Mouse (Mus musculus) embryonic facial prominence, embryonic 12.5 days (tissue): Measurements from ENCODE around the gene Myo6. TPM values are rescaled to one million over a fixed set of nuclear protein-coding genes. Genes with fewer than 3 reads are reported as not detected.

Experiments
- ATAC-seq: fragments of 200-750 bp; cut with Nextera tagmentation; 2 replicates; pipeline ENCODE4 v1.8.0; 2017; ENCODE audit not compliant: insufficient number of reproducible peaks, insufficient read depth, low FRiP score, low TSS enrichment
- H3K27ac ChIP-seq: fragments of 300-500 bp; sonication (generic); 2 replicates; pipeline ENCODE4 v1.5.1; 2016; ENCODE audit warnings: mild to moderate bottlenecking
- H3K27me3 ChIP-seq: fragments of 300-500 bp; sonication (generic); 2 replicates; pipeline ENCODE4 v1.6.1; 2016; ENCODE audit warnings: mild to moderate bottlenecking, moderate library complexity
- H3K36me3 ChIP-seq: fragments of 300-500 bp; sonication (generic); 2 replicates; pipeline ENCODE4 v1.6.1; 2016; ENCODE audit warnings: mild to moderate bottlenecking
- H3K4me1 ChIP-seq: fragments of 300-500 bp; sonication (generic); 2 replicates; pipeline ENCODE4 v1.6.1; 2016
- H3K4me2 ChIP-seq: fragments of 300-500 bp; sonication (generic); replicated peaks from 2 replicates; pipeline ENCODE4 v1.6.1; 2016; ENCODE audit warnings: mild to moderate bottlenecking, moderate library complexity
- H3K4me3 ChIP-seq: fragments of 300-500 bp; sonication (generic); 2 replicates; pipeline ENCODE4 v1.5.1; 2016; ENCODE audit warnings: mild to moderate bottlenecking
- H3K9ac ChIP-seq: fragments of 300-500 bp; sonication (generic); 2 replicates; pipeline ENCODE4 v1.6.1; 2016; ENCODE audit warnings: mild to moderate bottlenecking, moderate library complexity
- H3K9me3 ChIP-seq: fragments of 300-500 bp; sonication (generic); 2 replicates; pipeline ENCODE4 v1.6.1; 2016; ENCODE audit warnings: mild to moderate bottlenecking, moderate library complexity
- WGBS: fragments of 180-500 bp; shearing (Covaris S2); methylation state at CpG from one replicate; pipeline ENCODE4 v1.1.7; 2016; 5-methylcytosine and 5-hydroxymethylcytosine counted together
- polyA plus RNA-seq: library from polyadenylated mRNA; unstranded; fragments of >200 nt; fragmentation: Nextera tagmentation; extraction: Ambion mirVana; gene quantifications from 2 replicates; pipeline ENCODE4 v1.2.1, GENCODE M21; 2016

Gene Myo6
- polyA plus RNA-seq, 1 experiment from 2014 or later, result 15.0 TPM

GRCm38 (mm10) chr9:80344451-80345000, 179.7 kb downstream of the Myo6 start:
- no peak overlapping the region for H3K9ac ChIP-seq
- 89% methylated on average over 6 of the region's 6 CpGs for WGBS
- no peaks in the 10 kb centered on the region for H3K4me1 ChIP-seq
- H3K27me3 ChIP-seq, result no peaks in the 10 kb centered on the region
- no peak for ATAC-seq
- H3K27ac ChIP-seq, result no peak overlapping the region
- H3K4me2 ChIP-seq, result no peak overlapping the region
- no peaks in the 10 kb centered on the region for H3K9me3 ChIP-seq
- H3K4me3 ChIP-seq, result no peak overlapping the region
- H3K36me3 ChIP-seq, result no peaks in the 10 kb centered on the region

- H3K4me3 ChIP-seq, result no peak overlapping the region
- no peak for ATAC-seq
- H3K9me3 ChIP-seq, result no peaks in the 10 kb centered on the region
- peak overlapping the region; percentile 31 for H3K4me2 ChIP-seq
- H3K9ac ChIP-seq, result no peak overlapping the region
- no peaks in the 10 kb centered on the region for H3K36me3 ChIP-seq
- no peaks in the 10 kb centered on the region for H3K4me1 ChIP-seq
- no peaks in the 10 kb centered on the region for H3K27me3 ChIP-seq
- H3K27ac ChIP-seq, result no peak overlapping the region
- 58% methylated on average over 7 of the region's 7 CpGs for WGBS
These were observed 186.5 kb downstream of the Myo6 start for GRCm38 (mm10) chr9:80351295-80351677.

GRCm38 (mm10) chr9:80351678-80352331, 187.0 kb downstream of the Myo6 start:
- H3K27me3 ChIP-seq, result no peaks in the 10 kb centered on the region
- WGBS, result 22% methylated on average over 20 of the region's 20 CpGs
- no peaks in the 10 kb centered on the region for H3K9me3 ChIP-seq
- H3K4me3 ChIP-seq, result no peak overlapping the region
- H3K36me3 ChIP-seq, result no peaks in the 10 kb centered on the region
- no peak overlapping the region for H3K9ac ChIP-seq
- ATAC-seq, result no peak
- no peaks in the 10 kb centered on the region for H3K4me1 ChIP-seq
- peak overlapping the region; percentile 31 for H3K4me2 ChIP-seq
- H3K27ac ChIP-seq, result no peak overlapping the region

GRCm38 (mm10) chr9:80360063-80360462, 195.2 kb downstream of the Myo6 start:
- no peak overlapping the region for H3K4me3 ChIP-seq
- ATAC-seq, result no peak

More at GRCm38 (mm10) chr9:80360063-80360462, 195.2 kb downstream of the Myo6 start:
- H3K4me1 ChIP-seq, result no peaks in the 10 kb centered on the region
- no peaks in the 10 kb centered on the region for H3K9me3 ChIP-seq
- H3K4me2 ChIP-seq, result no peak overlapping the region
- no peak overlapping the region for H3K27ac ChIP-seq
- H3K9ac ChIP-seq, result no peak overlapping the region
- no peaks in the 10 kb centered on the region for H3K27me3 ChIP-seq
- no peaks in the 10 kb centered on the region for H3K36me3 ChIP-seq

Other genes with a start within 250 kb of the Myo6 start
- gene Filip1, start 152.2 kb upstream of the Myo6 start, polyA plus RNA-seq, result 2.3 and 4.3 TPM in 2 replicates
- gene Senp6, start 98.1 kb upstream of the Myo6 start, polyA plus RNA-seq, result 79.4 and 82.2 TPM in 2 replicates